Mouse (Mus musculus) heart, embryonic 16.5 days (tissue): Measurements from ENCODE around the gene Cd3e. TPM values are rescaled to one million over a fixed set of nuclear protein-coding genes. Genes with fewer than 3 reads are reported as not detected.

Experiments used
- ATAC-seq: fragments of 200-750 bp; cut with Nextera tagmentation; replicated peaks from 2 replicates; pipeline ENCODE4 v1.8.0; 2017; ENCODE audit warnings: moderate number of reproducible peaks; ENCODE audit not compliant: insufficient read depth, low FRiP score; ENCODE audit errors: extremely low read depth
- H3K27ac ChIP-seq: fragments of 300-500 bp; sonication (generic); 2 replicates; pipeline ENCODE4 v1.5.1; 2014; ENCODE audit warnings: mild to moderate bottlenecking, low read length, control low read depth, moderate library complexity
- H3K27me3 ChIP-seq: fragments of 300-500 bp; sonication (generic); 2 replicates; pipeline ENCODE4 v1.6.1; 2014; ENCODE audit warnings: low read length, mixed read lengths; ENCODE audit not compliant: control insufficient read depth, insufficient read depth
- H3K36me3 ChIP-seq: fragments of 300-500 bp; sonication (generic); 2 replicates; pipeline ENCODE4 v1.6.1; 2014; ENCODE audit not compliant: control insufficient read depth, insufficient read depth
- H3K4me1 ChIP-seq: fragments of 300-500 bp; sonication (generic); 2 replicates; pipeline ENCODE4 v1.6.1; 2014; ENCODE audit warnings: low read length, mixed read lengths; ENCODE audit not compliant: control insufficient read depth, insufficient read depth
- H3K4me2 ChIP-seq: fragments of 300-500 bp; sonication (generic); 2 replicates; pipeline ENCODE4 v1.6.1; 2014; ENCODE audit warnings: low read depth, mild to moderate bottlenecking, control low read depth, low read length
- H3K4me3 ChIP-seq: fragments of 300-500 bp; sonication (generic); 2 replicates; pipeline ENCODE4 v1.5.1; 2014; ENCODE audit warnings: mild to moderate bottlenecking, control low read depth, low read length
- H3K9ac ChIP-seq: fragments of 300-500 bp; sonication (generic); 2 replicates; pipeline ENCODE4 v1.6.1; 2014; ENCODE audit warnings: low read length, control low read depth
- H3K9me3 ChIP-seq: fragments of 300-500 bp; sonication (generic); replicated peaks from 2 replicates; pipeline ENCODE4 v1.6.1; 2016; ENCODE audit warnings: low read length; ENCODE audit not compliant: control insufficient read depth
- WGBS: fragments of 180-500 bp; shearing (Covaris S2); extraction: QIAGEN DNeasy Blood & Tissue Kit; methylation state at CpG from one replicate; pipeline ENCODE4 v1.1.7; 2014; 5-methylcytosine and 5-hydroxymethylcytosine counted together
- polyA plus RNA-seq: library from polyadenylated mRNA; unstranded; fragments of >200 nt; fragmentation: Nextera tagmentation; extraction: Ambion mirVana; gene quantifications from 2 replicates; pipeline ENCODE4 v1.2.1, GENCODE M21; 2015

The Cd3e gene
- polyA plus RNA-seq, 1 experiment from 2014 or later: 71.7 TPM

DNA sequence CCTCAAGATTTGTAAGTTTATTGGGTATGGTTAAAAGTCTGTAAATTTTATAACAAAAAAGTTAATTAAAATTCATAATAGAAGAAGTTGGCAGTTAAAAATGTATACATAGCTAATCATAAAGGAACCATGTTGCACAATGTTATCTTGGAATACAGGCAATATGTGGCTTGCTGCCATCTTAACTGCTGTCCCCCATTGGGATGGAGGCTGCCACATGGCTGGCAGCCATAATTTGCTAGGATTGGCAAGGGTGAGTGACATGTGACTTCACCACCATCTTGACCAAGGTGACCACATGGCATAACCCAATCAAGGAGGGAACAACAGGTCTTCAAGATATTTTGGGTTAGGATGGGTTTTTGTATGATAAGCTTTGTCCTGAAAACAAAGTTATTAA is 17.2 kb downstream of the Cd3e start:
- no peaks in the 10 kb centered on the region for H3K27me3 ChIP-seq
- no peak overlapping the region for H3K4me3 ChIP-seq
- no peak overlapping the region for H3K9ac ChIP-seq
- no peak for ATAC-seq
- H3K9me3 ChIP-seq: no peaks in the 10 kb centered on the region
- no peak overlapping the region for H3K4me2 ChIP-seq
- H3K27ac ChIP-seq: no peak overlapping the region
- H3K4me1 ChIP-seq: no peaks in the 10 kb centered on the region
- H3K36me3 ChIP-seq: no peaks in the 10 kb centered on the region

DNA sequence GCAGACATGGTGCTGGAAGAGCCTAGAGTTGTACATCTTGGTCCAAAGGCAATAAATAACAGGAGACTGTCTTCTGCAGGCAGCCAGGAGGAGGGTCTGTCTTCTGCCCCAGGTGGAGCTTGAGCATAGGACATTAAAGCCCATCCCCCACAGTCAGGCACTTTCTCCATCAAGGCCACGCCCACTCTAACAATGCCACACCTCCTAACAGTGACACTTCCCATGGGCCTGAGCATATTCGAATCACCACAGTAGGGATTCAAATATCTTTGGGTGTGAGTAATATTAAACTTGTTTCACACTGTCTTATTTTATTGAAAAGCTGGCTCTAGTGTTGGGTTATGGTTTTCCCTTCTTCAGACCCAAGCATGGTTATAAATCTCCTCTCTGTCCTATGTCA is 17.6 kb downstream of the Cd3e start:
- H3K9ac ChIP-seq: no peak overlapping the region
- 66% methylated on average over 2 of the region's 2 CpGs for WGBS
- H3K4me3 ChIP-seq: no peak overlapping the region
- H3K27ac ChIP-seq: no peak overlapping the region
- H3K27me3 ChIP-seq: no peaks in the 10 kb centered on the region
- no peak overlapping the region for H3K4me2 ChIP-seq
- ATAC-seq: no peak
- no peaks in the 10 kb centered on the region for H3K36me3 ChIP-seq
- no peaks in the 10 kb centered on the region for H3K9me3 ChIP-seq
- no peaks in the 10 kb centered on the region for H3K4me1 ChIP-seq

DNA sequence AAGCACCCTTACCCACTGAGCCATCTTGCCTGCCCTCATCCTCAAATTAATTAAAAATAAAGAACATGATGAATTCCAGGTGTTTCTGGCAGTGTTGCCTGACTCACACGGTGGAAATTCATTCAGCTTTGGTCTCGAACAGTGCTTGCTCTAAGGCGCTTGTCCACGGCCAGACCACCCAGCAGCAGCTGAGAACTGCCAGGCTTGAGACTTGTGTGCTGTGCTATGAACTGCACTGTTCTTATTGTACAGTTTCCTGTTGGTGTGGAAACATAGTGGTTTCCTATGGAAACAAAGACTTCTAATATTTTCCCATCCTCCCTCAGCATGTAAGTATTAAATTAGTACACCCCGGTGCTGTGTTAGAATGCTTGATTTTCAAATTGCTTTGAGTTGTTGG is 22.5 kb downstream of the Cd3e start:
- 62% methylated on average over 5 of the region's 5 CpGs for WGBS
- no peak overlapping the region for H3K4me3 ChIP-seq
- no peak overlapping the region for H3K9ac ChIP-seq
- no peak overlapping the region for H3K27ac ChIP-seq
- H3K36me3 ChIP-seq: no peaks in the 10 kb centered on the region
- H3K4me2 ChIP-seq: no peak overlapping the region
- no peaks in the 10 kb centered on the region for H3K4me1 ChIP-seq
- no peaks in the 10 kb centered on the region for H3K27me3 ChIP-seq
- no peak for ATAC-seq
- H3K9me3 ChIP-seq: no peaks in the 10 kb centered on the region

DNA sequence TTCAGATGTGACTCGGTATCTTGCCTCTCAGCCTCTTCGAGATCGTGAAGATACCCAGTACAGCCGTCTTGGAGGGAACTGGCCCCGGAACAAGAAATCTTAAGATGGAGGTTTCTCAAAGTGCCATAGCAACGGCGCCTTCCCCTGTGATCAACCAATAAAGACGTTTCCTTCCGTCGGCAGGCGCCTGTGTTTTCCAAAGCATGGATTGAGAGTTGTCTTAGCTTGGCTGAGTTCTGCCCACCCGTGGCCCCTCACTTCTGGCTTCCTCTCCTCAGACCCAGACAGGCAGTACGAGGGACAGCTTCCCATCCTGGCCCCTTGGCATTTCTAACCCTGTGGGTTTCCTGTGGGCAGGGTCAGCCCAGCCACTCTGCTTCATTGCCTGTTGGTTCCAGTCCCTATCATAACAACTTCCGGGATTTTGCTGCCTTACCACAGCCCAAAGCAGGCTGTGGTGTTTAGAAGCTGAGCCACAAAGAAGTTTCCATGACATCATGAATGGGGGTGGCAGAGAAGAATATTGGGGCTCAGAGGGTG is 23.1 kb downstream of the Cd3e start:
- no peak overlapping the region; the same call in 1 of the 2 replicates for H3K4me3 ChIP-seq
- peak; percentile 66 for ATAC-seq
- no peaks in the 10 kb centered on the region for H3K27me3 ChIP-seq
- H3K4me1 ChIP-seq: no peaks in the 10 kb centered on the region
- no peaks in the 10 kb centered on the region for H3K36me3 ChIP-seq
- WGBS: 44% methylated on average over 14 of the region's 14 CpGs
- peak overlapping the region; percentile 41 for H3K4me2 ChIP-seq
- H3K9ac ChIP-seq: no peak overlapping the region
- no peaks in the 10 kb centered on the region for H3K9me3 ChIP-seq
- H3K27ac ChIP-seq: peak overlapping the region; percentile 6

DNA sequence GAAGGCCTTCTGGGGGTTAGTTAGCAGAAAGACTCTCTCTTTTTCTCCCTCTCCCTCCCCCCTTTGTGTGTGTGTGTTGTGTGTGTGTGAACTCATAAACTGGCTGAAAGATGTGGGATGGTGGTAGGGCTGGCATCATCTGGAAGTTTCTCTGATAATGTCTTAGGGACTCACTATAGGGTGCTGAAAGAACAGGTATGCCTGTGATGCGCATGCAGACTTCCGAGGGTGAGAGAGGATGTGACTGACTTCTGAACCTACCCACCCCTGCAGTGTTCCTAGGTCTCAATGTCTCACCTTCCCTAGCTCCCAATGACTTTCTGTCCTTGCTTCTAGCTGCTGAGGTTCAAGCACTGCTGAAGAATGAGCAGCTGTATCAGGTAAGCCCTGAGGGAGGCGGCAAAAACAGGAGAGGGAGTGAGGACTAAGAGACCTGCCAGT is 23.7 kb downstream of the Cd3e start:
- Histone ChIP-seq H3K27me3 (no peaks in the 10 kb centered on the region), H3K36me3 (no peaks in the 10 kb centered on the region), H3K27ac (peak overlapping the region; percentile 6), H3K4me2 (peak overlapping the region; percentile 41), H3K4me1 (no peaks in the 10 kb centered on the region), H3K9me3 (no peaks in the 10 kb centered on the region), H3K4me3 (peak overlapping the region; percentile 24), H3K9ac (no peak overlapping the region)
- ATAC-seq: no peak
- 61% methylated on average over 3 of the region's 3 CpGs for WGBS

DNA sequence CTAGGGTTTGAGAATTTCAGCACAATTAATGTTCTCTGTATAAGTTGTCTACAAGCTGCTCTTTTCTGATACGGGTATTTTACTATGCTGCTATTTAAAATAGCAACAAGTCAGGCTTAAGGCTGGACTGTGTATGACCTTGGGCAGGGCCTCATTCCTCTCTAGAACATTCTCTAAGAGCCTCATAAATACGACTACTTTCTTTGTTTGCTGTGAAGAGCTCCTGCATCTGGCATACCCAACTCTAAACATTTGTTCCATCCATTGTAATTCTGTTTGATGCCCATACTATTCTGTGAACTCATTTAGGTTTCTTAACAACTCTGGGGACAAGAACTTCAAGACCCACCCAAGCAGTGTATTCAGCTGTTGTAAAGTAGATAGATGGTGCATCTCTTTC is 26.4 kb downstream of the Cd3e start:
- WGBS: 46% methylated on average over 2 of the region's 2 CpGs
- no peak overlapping the region for H3K4me2 ChIP-seq
- H3K36me3 ChIP-seq: no peaks in the 10 kb centered on the region
- H3K9me3 ChIP-seq: no peaks in the 10 kb centered on the region
- H3K9ac ChIP-seq: peak overlapping the region; percentile 35; the same call in 1 of the 2 replicates
- ATAC-seq: no peak
- H3K27me3 ChIP-seq: peaks cover 4% of the 10 kb centered on the region; the same call in 1 of the 2 replicates
- peak overlapping the region; percentile 32 for H3K4me3 ChIP-seq
- no peaks in the 10 kb centered on the region for H3K4me1 ChIP-seq
- no peak overlapping the region for H3K27ac ChIP-seq

DNA sequence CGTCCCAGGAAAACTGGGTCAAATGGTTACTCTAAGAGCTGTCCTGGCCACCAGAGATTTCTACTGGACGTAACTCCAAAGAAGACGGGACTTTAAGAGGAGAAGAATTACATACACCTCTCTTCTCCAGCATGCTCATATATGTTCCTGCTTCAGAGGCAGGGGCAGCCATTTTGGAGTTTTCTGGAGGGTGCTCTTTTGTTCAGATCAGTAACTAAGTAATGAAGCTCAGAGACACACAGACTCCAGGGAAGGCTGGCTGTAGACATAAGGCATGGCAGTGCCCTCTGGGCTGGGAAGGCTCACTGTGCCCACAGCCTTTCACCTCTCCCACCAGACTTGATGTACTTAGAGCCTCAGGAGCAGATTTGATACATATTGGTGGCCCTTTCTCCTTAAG is 26.9 kb downstream of the Cd3e start:
- H3K9me3 ChIP-seq: no peaks in the 10 kb centered on the region
- H3K9ac ChIP-seq: peak overlapping the region; percentile 35; the same call in 1 of the 2 replicates
- no peak overlapping the region for H3K4me2 ChIP-seq
- WGBS: 79% methylated on average over 3 of the region's 3 CpGs
- no peaks in the 10 kb centered on the region for H3K4me1 ChIP-seq
- H3K27ac ChIP-seq: no peak overlapping the region
- no peak for ATAC-seq
- H3K4me3 ChIP-seq: peak overlapping the region; percentile 32
- peaks cover 4% of the 10 kb centered on the region; the same call in 1 of the 2 replicates for H3K27me3 ChIP-seq
- H3K36me3 ChIP-seq: no peaks in the 10 kb centered on the region

DNA sequence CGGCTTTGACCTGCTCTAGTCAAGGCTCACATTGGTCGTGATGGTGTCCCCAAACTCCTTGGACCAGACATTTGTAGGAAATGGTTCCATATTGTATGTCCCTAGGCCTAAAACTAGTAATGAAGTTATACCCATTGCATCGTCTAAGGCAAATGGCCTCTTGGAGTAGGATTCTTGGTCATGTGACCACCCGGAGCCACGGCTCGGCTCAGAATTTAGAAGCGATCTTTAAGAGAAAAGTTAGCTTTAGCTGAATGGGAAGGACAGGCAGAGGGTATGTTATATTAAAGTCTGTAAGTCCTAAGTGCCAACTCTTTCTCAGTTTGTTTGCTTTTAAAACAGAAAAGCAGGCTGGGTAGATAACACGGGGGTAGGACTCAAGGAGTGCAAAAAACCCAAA is 27.3 kb downstream of the Cd3e start:
- WGBS: 81% methylated on average over 8 of the region's 8 CpGs
- Histone ChIP-seq H3K9me3 (no peaks in the 10 kb centered on the region), H3K4me3 (peak overlapping the region; percentile 32), H3K9ac (no peak overlapping the region; the same call in 1 of the 2 replicates), H3K27ac (peak overlapping the region; percentile 46; the same call in 1 of the 2 replicates), H3K27me3 (peaks cover 4% of the 10 kb centered on the region; the same call in 1 of the 2 replicates), H3K4me2 (no peak overlapping the region), H3K36me3 (no peaks in the 10 kb centered on the region), H3K4me1 (no peaks in the 10 kb centered on the region)
- ATAC-seq: no peak

DNA sequence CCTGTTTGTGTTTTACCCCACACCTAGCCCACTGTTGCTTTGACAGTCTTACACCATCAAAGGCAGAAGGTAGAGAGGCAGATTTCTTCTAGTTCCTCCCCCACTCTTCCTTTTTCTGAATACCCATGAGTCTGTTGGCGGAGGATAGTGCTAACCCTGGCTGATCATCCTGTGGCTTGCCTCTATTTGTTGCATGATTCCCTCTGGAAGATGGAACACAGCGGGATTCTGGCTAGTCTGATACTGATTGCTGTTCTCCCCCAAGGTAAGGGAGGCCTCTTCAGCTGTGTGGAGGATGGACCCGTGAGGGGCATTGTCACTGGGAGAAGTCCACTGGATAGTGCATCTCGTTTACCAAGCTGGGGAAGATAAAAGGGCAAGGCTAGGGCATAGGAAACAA is 27.8 kb downstream of the Cd3e start, which contains the start of gene Cd3d:
Gene Cd3d, plus strand, starts transcription at position 111 of the 400 bp plus-strand sequence.
- 0 out of 2 replicates have a peak within 1 kb of the TSS, but pooled peaks have one; percentile 3 for H3K4me2 ChIP-seq
- H3K36me3 ChIP-seq: no peaks in the 10 kb centered on the region
- peak within 1 kb of the TSS; percentile 32 for H3K4me3 ChIP-seq
- H3K9ac ChIP-seq: peak within 1 kb of the TSS; percentile 35; the same call in 1 of the 2 replicates
- 62% methylated on average over 4 of the region's 4 CpGs for WGBS
- peak within 1 kb of the TSS; percentile 68 for H3K27ac ChIP-seq
- ATAC-seq: no peak; the same call in 1 of the 2 replicates
- H3K9me3 ChIP-seq: no peaks in the 10 kb centered on the region
- H3K27me3 ChIP-seq: peaks cover 4% of the 10 kb centered on the region; the same call in 1 of the 2 replicates
- no peaks in the 10 kb centered on the region for H3K4me1 ChIP-seq
